Mouse (Mus musculus): ENCODE measurements around the gene Ifitm10.
"Not testable (repeated sequence)": the region's sequence is repeated elsewhere in the genome, so short reads cannot be mapped to it uniquely, and the experiment has no call there.

Gene Ifitm10

GRCm38 (mm10) chr7:142373641-142374412, at the start of gene Ifitm10:
Gene Ifitm10, minus strand, starts transcription at chr7:142373753.
- no peak for DNase-seq

GRCm38 (mm10) chr7:142421826-142422225, 48.3 kb upstream of the Ifitm10 start:
- DNase-seq = no peak

- no peak for DNase-seq
Measured at GRCm38 (mm10) chr7:142419887-142420286, 46.3 kb upstream of the Ifitm10 start.

GRCm38 (mm10) chr7:142418679-142419078, 45.1 kb upstream of the Ifitm10 start:
- no peak for DNase-seq

- no peak for DNase-seq
Measured at GRCm38 (mm10) chr7:142418027-142418426, 44.5 kb upstream of the Ifitm10 start.

GRCm38 (mm10) chr7:142416225-142416624, 42.7 kb upstream of the Ifitm10 start:
- no peak for DNase-seq

GRCm38 (mm10) chr7:142415314-142415713, 41.8 kb upstream of the Ifitm10 start:
- DNase-seq = no peak

- DNase-seq = no peak
Measured at GRCm38 (mm10) chr7:142413285-142413684, 39.7 kb upstream of the Ifitm10 start.

GRCm38 (mm10) chr7:142409603-142410002, 36.0 kb upstream of the Ifitm10 start:
- no peak for DNase-seq

GRCm38 (mm10) chr7:142408686-142409085, 35.1 kb upstream of the Ifitm10 start:
- DNase-seq = no peak

- no peak for DNase-seq
Measured at GRCm38 (mm10) chr7:142407935-142408334, 34.4 kb upstream of the Ifitm10 start.

- not testable (repeated sequence) for DNase-seq
Measured at GRCm38 (mm10) chr7:142405134-142405533, 31.6 kb upstream of the Ifitm10 start.

GRCm38 (mm10) chr7:142403591-142403990, 30.0 kb upstream of the Ifitm10 start:
- no peak for DNase-seq

GRCm38 (mm10) chr7:142400750-142401142, 27.2 kb upstream of the Ifitm10 start:
- DNase-seq = no peak

GRCm38 (mm10) chr7:142400112-142400749, 26.7 kb upstream of the Ifitm10 start:
- DNase-seq = no peak

- DNase-seq = no peak
Measured at GRCm38 (mm10) chr7:142399250-142399649, 25.7 kb upstream of the Ifitm10 start.

- no peak for DNase-seq
Measured at GRCm38 (mm10) chr7:142398052-142398451, 24.5 kb upstream of the Ifitm10 start.

GRCm38 (mm10) chr7:142396611-142397010, 23.1 kb upstream of the Ifitm10 start:
- DNase-seq = no peak

GRCm38 (mm10) chr7:142395472-142395871, 21.9 kb upstream of the Ifitm10 start:
- no peak for DNase-seq

- no peak for DNase-seq
Measured at GRCm38 (mm10) chr7:142394261-142395190, 21.0 kb upstream of the Ifitm10 start.

- no peak for DNase-seq
Measured at GRCm38 (mm10) chr7:142393191-142393590, 19.6 kb upstream of the Ifitm10 start.

- no peak for DNase-seq
Measured at GRCm38 (mm10) chr7:142391609-142392008, 18.1 kb upstream of the Ifitm10 start.

GRCm38 (mm10) chr7:142391108-142391507, 17.6 kb upstream of the Ifitm10 start:
- no peak for DNase-seq
